Mouse (Mus musculus): ENCODE data around the gene Lcat. TPM values are rescaled to one million over a fixed set of nuclear protein-coding genes. Genes with fewer than 3 reads are reported as not detected.
"Not testable (repeated sequence)": the region's sequence is repeated elsewhere in the genome, so short reads cannot be mapped to it uniquely, and the experiment has no call there.

Gene Lcat
- under 1 TPM in 1 of 2 experiments, not detected in 1; 0.25 TPM for total RNA-seq (2021)
- long read RNA-seq, experiment 1: 0 reads
- long read RNA-seq, experiment 2: 0 reads

- intact Hi-C loops (cut with DNase I): no loop called here
- no peak for DNase-seq
Observed at GRCm38 (mm10) chr8:105943321-105943739, at the start of gene Lcat. Gene Lcat, minus strand, starts transcription at chr8:105943382.

GRCm38 (mm10) chr8:105992499-105992898 lies 49.3 kb upstream of the Lcat start:
- intact Hi-C loops (cut with DNase I): loop anchor here (10.0 kb wide), 1 partner anchor 122 kb away; no protein-coding TSS in a partner anchor

GRCm38 (mm10) chr8:105991546-105991945 lies 48.4 kb upstream of the Lcat start:
- intact Hi-C loops (cut with DNase I): loop anchor here (1.0 to 10.0 kb wide), 2 partner anchors 31 to 123 kb away; no protein-coding TSS in a partner anchor

More at GRCm38 (mm10) chr8:105992499-105992898, 49.3 kb upstream of the Lcat start:
- no peak for DNase-seq

DNA sequence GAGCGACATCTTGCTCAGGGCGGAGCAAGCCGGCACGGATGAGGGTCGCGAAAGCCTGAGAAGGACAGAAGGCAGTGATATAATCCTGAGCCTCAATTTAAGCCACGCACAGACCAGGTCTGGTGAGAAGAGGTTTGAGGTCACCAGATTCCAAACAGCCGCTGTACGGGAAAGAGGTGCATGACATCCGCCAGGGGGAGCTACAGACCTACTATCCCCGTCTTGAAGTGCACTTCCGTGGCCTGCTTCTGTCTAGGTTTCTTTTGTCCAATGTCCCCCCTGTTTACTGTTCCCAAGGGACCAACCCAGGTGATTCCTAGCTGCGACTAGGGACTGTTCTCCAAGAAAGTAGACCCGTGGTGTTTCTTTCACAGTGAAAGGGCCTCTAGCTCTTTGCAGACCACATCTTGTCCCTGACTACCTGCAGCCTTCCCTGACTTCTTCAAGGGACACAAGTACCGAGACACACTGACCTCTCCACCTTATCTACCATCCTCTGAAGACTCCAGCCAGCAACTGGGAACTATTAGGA lies 47.7 kb upstream of the Lcat start, which contains the start of gene Dus2:
Dus2 (plus strand) TSS at position 482 of the 532 bp plus-strand sequence.
- peak; percentile 59 to 77 for DNase-seq
- intact Hi-C loops (cut with DNase I): loop anchor here (1.0 to 10.0 kb wide), 2 partner anchors 31 to 124 kb away; no protein-coding TSS in a partner anchor

More at GRCm38 (mm10) chr8:105991546-105991945, 48.4 kb upstream of the Lcat start:
- DNase-seq: no peak

DNA sequence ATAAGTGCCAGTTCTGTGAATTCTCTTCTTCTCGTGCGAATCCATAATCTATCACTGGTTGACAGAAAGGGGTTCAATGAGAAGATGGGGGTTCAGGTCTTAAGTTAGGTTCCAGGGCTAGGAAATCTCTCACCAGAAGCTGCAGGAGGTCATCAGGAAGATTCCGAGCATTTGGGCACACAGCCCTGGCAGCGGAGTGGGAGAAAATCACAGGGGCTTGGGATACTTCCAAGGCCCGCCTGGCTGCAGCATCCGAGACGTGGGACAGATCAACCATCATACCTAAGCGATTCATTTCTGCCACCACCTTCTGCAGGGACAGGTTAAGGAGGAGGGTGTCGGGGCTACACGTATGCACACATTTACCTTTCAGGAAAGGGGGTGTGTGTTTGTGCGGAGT lies 45.4 kb upstream of the Lcat start:
- DNase-seq: no peak
- intact Hi-C loops (cut with DNase I): no loop called here

DNA sequence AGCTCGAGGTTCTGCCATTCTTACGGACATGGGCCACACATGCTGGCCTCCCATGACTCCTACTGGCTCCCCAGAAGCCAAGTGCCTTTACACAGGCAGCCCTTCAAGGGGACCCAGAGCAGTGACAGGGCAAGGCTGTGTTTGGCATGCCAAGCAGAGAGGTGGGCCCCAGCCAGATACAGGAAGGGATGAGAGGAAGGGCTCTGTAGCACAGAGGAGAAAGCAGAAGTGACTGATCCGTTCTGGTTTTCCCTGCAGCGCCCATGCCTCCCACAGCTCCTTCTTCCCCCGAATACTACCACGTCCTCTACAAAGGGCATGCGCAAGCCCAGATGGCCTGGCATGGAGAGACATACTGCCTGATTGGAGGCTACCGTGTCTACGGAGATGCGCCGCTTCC lies 40.2 kb upstream of the Lcat start:
- intact Hi-C loops (cut with DNase I); DNase-seq: not testable (repeated sequence)

- no peak for DNase-seq
- intact Hi-C loops (cut with DNase I): no loop called here
Observed at GRCm38 (mm10) chr8:105981146-105981545, 38.0 kb upstream of the Lcat start.

DNA sequence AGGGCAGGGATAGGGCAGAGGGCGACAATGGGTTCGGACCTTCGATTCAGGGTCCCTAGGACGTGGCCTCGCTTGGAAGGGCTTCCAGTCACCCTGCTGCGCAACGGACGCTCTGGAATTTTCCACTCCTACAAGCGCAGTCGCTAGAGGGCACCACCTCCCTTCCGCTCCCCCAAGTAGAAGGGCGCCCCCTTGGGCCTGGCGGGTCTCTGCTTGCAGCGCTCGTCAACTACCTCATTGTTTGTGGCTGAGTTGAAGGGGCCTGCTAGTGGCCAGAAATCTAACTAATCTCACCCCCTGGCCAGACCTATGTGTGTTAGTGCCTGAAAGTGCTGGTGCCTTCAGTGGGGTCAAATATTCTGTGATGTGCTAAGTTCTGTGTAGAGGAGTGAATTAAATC lies 36.1 kb upstream of the Lcat start, which contains the start of gene Dpep3:
Dpep3 (minus strand) TSS at position 105 of the 400 bp plus-strand sequence.
- no peak for DNase-seq
- intact Hi-C loops (cut with DNase I): no loop called here

DNA sequence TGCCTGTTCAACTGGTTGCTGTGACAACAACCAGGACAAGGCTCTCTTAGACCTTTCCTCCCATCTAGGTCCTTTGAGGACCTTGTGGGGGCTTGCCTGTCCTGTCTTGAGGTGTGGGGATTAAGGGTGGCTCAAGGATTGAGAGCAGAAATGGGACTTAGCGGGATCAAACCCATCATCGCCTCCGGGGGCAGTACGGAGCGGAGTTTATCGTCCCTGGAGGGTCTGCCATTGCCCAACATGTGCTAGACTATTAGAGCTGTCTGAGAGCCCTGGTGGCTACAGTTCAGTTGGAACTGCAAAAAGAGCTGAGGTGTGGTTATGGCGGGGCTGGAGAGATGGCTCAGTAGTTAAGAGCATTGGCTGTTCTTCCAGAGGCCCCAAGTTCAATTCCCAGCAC lies 32.2 kb upstream of the Lcat start:
- intact Hi-C loops (cut with DNase I): no loop called here
- no peak for DNase-seq

GRCm38 (mm10) chr8:105971019-105971720 lies 28.0 kb upstream of the Lcat start:
- intact Hi-C loops (cut with DNase I): no loop called here
- no peak for DNase-seq

DNA sequence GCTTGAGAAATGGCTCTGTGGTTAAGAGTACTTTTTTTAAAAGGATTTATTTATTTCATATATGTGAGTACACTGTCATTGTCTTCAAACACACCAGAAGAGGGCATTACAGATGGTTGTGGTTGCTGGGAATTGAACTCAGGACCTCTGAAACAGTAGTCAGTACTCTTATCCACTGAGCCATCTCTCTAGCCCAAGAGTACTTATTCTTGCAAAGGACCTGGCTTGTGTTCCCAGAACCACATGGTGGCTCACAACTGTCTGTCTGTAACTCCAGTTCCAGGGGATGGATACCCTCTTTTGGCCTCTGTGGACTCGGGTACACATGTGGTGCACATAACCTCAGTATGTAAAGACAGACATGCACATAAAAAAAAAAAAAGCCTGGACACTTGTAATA lies 26.2 kb upstream of the Lcat start:
- intact Hi-C loops (cut with DNase I): no loop called here
- DNase-seq: no peak

- intact Hi-C loops (cut with DNase I): no loop called here
- no peak for DNase-seq
Observed at GRCm38 (mm10) chr8:105966692-105967311, 23.6 kb upstream of the Lcat start.

DNA sequence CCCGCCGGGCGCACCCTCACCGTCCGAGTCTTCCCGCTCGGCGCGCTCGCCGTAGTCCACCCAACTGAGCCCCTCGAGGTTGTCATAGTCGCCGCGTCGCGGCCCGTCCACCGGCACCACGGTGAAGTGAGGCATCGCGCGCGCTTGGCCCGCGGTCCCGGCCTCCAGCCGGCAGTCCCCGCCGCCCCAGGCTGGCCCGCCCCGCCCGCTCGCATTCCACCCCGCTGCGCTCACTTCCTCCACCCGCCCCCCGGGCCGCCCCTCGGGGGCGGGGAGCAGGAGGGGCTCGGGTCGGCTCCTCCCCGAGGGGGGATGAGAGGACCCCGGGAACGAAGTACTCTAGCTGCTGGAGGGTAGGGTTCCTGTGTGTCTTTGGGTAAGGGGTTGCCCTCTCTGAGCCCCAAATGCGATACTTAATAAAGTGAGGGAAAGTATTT lies 22.7 kb upstream of the Lcat start, which contains the start of gene Slc12a4:
Slc12a4 (minus strand) TSS at position 193 of the 437 bp plus-strand sequence.
- intact Hi-C loops (cut with DNase I): no loop called here
- peak; percentile 69 to 77 for DNase-seq

DNA sequence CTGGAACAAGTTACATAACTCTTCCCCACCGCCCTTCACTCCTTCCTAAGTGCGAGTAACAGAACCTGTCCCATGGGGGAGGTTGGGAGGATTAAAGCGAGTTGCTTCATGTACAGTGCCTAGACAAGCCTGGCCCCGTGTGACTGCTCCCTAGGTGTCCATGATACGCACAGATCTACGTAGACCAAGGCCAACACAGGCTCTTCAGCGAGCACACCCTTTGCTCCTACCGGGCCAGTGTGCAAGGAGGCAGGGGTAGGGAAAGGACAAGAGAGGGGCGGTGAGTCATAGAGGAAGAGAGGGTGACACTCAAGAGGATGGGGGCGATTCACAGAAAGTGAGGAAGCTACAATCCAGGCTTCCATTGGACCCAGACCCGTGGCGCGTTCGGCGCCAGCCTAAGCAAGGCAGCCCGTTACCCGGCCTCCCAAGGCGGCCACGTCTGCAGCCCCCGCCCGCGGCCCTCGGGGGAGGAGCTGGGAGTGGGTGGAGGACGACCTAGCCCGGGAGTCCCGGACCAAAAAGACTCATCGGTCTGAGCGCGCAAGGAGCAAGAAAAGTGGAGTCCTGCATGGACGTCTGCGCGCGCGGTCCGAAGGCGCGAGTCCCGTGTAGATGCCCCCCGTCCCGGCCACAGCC lies 22.2 kb upstream of the Lcat start:
- intact Hi-C loops (cut with DNase I): no loop called here
- peak; percentile 45 to 61 for DNase-seq

DNA sequence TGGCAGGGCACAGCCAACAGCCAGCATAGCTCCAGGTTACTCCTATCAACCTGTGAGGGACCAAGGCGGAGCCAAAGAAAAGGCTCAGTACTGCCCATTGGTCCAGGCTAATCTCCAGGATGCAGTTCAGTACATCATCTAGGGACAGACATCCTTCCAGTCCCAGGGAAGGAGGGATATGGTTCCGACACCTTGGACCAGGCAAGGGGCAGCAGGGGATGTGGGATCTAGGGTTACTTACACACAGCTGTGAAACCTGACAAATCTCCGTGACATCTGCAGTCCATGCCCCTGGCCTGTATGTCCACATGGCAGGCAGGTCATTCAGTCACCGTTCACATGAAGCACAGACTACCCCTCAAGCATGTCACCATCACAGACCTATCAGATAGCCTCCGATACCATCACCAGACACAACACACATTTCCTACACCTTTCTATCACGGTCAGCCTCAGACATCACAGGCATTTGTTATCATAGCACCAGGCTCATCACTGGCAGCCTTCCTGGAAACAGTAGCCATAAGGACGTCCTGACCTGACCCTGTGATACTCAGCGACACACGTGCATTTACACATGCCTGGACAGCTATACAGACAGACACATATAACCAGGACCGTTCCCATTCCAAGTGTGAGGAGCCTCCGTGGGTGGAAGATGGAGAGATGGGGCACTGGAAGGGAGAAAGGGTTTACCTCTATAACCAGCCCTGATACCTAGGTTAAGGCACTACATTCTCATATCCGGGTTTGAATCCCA lies 21.5 kb upstream of the Lcat start:
- no peak for DNase-seq
- intact Hi-C loops (cut with DNase I): no loop called here

- intact Hi-C loops (cut with DNase I): no loop called here
- DNase-seq: no peak
Observed at GRCm38 (mm10) chr8:105961536-105961935, 18.4 kb upstream of the Lcat start.

DNA sequence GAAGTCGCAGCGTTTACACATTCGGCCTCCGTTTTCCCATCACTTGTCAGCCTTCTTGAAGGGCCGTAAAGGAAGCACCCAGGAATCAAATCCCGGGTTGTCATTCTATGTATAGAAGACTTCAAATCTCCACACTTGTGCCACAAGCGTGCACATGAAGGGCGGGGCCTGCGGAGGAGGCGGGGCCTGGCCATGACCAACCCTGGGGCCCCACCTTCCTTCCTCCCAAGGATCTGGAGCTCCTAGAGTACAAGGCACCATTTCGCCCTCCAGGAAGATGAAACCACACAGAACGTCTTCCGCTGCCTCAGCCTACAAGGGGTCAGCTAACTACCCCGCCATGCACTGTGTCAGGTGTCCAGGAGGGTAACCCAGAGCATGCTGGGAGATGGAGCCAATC lies 17.9 kb upstream of the Lcat start:
- intact Hi-C loops (cut with DNase I): no loop called here
- DNase-seq: no peak

GRCm38 (mm10) chr8:105959350-105959749 lies 16.2 kb upstream of the Lcat start:
- peak; percentile 77 for DNase-seq
- intact Hi-C loops (cut with DNase I): no loop called here

DNA sequence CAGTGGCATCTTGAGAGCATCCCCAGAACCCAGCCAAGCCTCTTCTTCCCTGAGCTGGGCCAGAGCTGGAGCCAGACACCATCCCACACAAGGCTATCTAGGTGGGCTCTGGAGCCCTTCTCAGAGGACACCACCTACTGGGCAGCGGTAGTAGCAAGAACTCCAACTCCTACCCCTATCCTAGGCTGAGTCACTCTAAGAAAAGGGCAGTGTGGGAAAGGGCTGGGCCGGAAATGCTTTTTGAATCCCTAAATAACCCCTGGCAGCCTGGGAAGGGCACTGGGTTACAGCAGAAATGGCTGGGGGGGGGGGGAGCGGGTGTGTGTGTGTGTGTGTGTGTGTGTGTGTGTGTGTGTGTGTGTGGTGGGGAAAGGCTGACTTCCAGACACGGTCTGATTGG lies 14.6 kb upstream of the Lcat start:
- DNase-seq: no peak
- intact Hi-C loops (cut with DNase I): no loop called here

DNA sequence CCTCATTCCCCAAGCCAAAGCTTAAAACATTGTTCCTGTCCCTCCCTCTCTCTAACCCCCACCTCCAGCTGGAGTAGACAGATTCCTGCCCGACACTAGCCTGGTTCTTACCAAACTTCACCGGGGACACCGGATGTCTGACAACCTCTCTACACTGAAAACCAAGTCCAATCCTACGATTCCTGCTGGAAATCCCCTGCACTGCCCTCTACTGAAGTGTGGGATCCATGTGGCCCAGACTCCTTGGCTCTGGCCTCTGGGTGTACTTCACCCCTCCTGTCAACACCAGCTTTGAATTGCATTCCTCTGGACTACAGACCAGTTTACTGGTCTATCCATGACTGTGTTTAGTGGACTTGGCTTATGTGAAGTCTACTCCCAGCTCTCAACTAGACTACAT lies 13.4 kb upstream of the Lcat start:
- DNase-seq: no peak
- intact Hi-C loops (cut with DNase I): no loop called here
